Mouse (Mus musculus) embryonic facial prominence, embryonic 11.5 days (tissue): ENCODE measurements around the gene Zfp710. TPM values are rescaled to one million over a fixed set of nuclear protein-coding genes. Genes with fewer than 3 reads are reported as not detected.
"Not testable (repeated sequence)": the region's sequence is repeated elsewhere in the genome, so short reads cannot be mapped to it uniquely, and the experiment has no call there.

Source experiments
- ATAC-seq: fragments of 200-750 bp; cut with Nextera tagmentation; replicated peaks from 2 replicates; pipeline ENCODE4 v1.8.0; 2017; ENCODE audit warnings: low read depth; ENCODE audit not compliant: insufficient number of reproducible peaks, low FRiP score, low TSS enrichment
- DNase-seq: peaks from one replicate; pipeline ENCODE4 v3.0.0-alpha.2; 2015; ENCODE audit warnings: low spot score
- H3K27ac ChIP-seq: fragments of 300-500 bp; sonication (generic); replicated peaks from 2 replicates; pipeline ENCODE4 v1.5.1; 2014; ENCODE audit warnings: mild to moderate bottlenecking, low read depth, low read length, control low read depth
- H3K27me3 ChIP-seq: fragments of 300-500 bp; sonication (generic); 2 replicates; pipeline ENCODE4 v1.6.1; 2014; ENCODE audit warnings: mild to moderate bottlenecking, low read length, moderate library complexity, mixed read lengths; ENCODE audit not compliant: control insufficient read depth, insufficient read depth
- H3K36me3 ChIP-seq: fragments of 300-500 bp; sonication (generic); replicated peaks from 2 replicates; pipeline ENCODE4 v1.6.1; 2014; ENCODE audit warnings: low read depth, mild to moderate bottlenecking, low read length, moderate library complexity, mixed read lengths; ENCODE audit not compliant: control insufficient read depth, insufficient read depth
- H3K4me1 ChIP-seq: fragments of 300-500 bp; sonication (generic); 2 replicates; pipeline ENCODE4 v1.6.1; 2014; ENCODE audit warnings: low read length, mixed read lengths; ENCODE audit not compliant: control insufficient read depth, insufficient read depth
- H3K4me2 ChIP-seq: fragments of 300-500 bp; sonication (generic); 2 replicates; pipeline ENCODE4 v1.6.1; 2014; ENCODE audit warnings: low read depth, mild to moderate bottlenecking, control low read depth, low read length, moderate library complexity
- H3K4me3 ChIP-seq: fragments of 300-500 bp; sonication (generic); 2 replicates; pipeline ENCODE4 v1.5.1; 2014; ENCODE audit warnings: low read depth, low read length, control low read depth
- H3K9ac ChIP-seq: fragments of 300-500 bp; sonication (generic); replicated peaks from 2 replicates; pipeline ENCODE4 v1.6.1; 2014; ENCODE audit warnings: mild to moderate bottlenecking, control low read depth, low read length
- H3K9me3 ChIP-seq: fragments of 300-500 bp; sonication (generic); replicated peaks from 2 replicates; pipeline ENCODE4 v1.6.1; 2016; ENCODE audit warnings: mild to moderate bottlenecking, low read length, inconsistent platforms, mixed read lengths; ENCODE audit not compliant: control insufficient read depth
- WGBS: fragments of 180-500 bp; shearing (Covaris S2); extraction: QIAGEN DNeasy Blood & Tissue Kit; methylation state at CpG from one replicate; pipeline ENCODE4 v1.1.7; 2014; 5-methylcytosine and 5-hydroxymethylcytosine counted together
- polyA plus RNA-seq: library from polyadenylated mRNA; unstranded; fragments of >200 nt; fragmentation: Nextera tagmentation; extraction: Ambion mirVana; gene quantifications from 2 replicates; pipeline ENCODE4 v1.2.1, GENCODE M21; 2014

Zfp710 gene
- polyA plus RNA-seq, 1 experiment from 2014 or later: 16.4 TPM

GRCm38 (mm10) chr7:80039699-80040098, 15.1 kb downstream of the Zfp710 start:
- no peaks in the 10 kb centered on the region for H3K27me3 ChIP-seq
- no peak overlapping the region for H3K4me2 ChIP-seq
- H3K4me1 ChIP-seq: no peaks in the 10 kb centered on the region
- ATAC-seq: no peak
- H3K27ac ChIP-seq: no peak overlapping the region
- no peaks in the 10 kb centered on the region for H3K36me3 ChIP-seq
- no peak for DNase-seq
- no peak overlapping the region for H3K9ac ChIP-seq
- H3K9me3 ChIP-seq: no peaks in the 10 kb centered on the region
- no peak overlapping the region for H3K4me3 ChIP-seq
- WGBS: 95% methylated on average over 8 of the region's 8 CpGs

- no peak overlapping the region for H3K9ac ChIP-seq
- H3K27ac ChIP-seq: 0 out of 2 replicates have a peak overlapping the region, but pooled peaks have one; percentile 28
- ATAC-seq (no peak), DNase-seq (no peak)
- H3K9me3 ChIP-seq: no peaks in the 10 kb centered on the region
- H3K4me1 ChIP-seq: no peaks in the 10 kb centered on the region
- no peak overlapping the region for H3K4me2 ChIP-seq
- no peak overlapping the region for H3K4me3 ChIP-seq
- 53% methylated on average over 7 of the region's 7 CpGs for WGBS
- no peaks in the 10 kb centered on the region for H3K36me3 ChIP-seq
- no peaks in the 10 kb centered on the region for H3K27me3 ChIP-seq
Observed at GRCm38 (mm10) chr7:80044170-80044569, 19.6 kb downstream of the Zfp710 start.

- DNase-seq (no peak), ATAC-seq (no peak)
- Histone ChIP-seq H3K9ac (no peak overlapping the region), H3K4me1 (no peaks in the 10 kb centered on the region), H3K4me3 (no peak overlapping the region), H3K27ac (no peak overlapping the region), H3K9me3 (no peaks in the 10 kb centered on the region), H3K4me2 (no peak overlapping the region), H3K36me3 (no peaks in the 10 kb centered on the region), H3K27me3 (no peaks in the 10 kb centered on the region)
- 77% methylated on average over 4 of the region's 4 CpGs for WGBS
Observed at GRCm38 (mm10) chr7:80047041-80047440, 22.4 kb downstream of the Zfp710 start.

GRCm38 (mm10) chr7:80049746-80050145, 25.1 kb downstream of the Zfp710 start:
- no peak for ATAC-seq
- H3K4me1 ChIP-seq: 0 out of 2 replicates have a peak, but pooled peaks cover 2% of the 10 kb centered on the region
- WGBS: 75% methylated on average over 2 of the region's 2 CpGs

GRCm38 (mm10) chr7:80050382-80050781, 25.8 kb downstream of the Zfp710 start:
- H3K9ac ChIP-seq, H3K27ac ChIP-seq, DNase-seq, H3K36me3 ChIP-seq, ATAC-seq, H3K4me2 ChIP-seq, H3K4me3 ChIP-seq, H3K9me3 ChIP-seq, H3K4me1 ChIP-seq, H3K27me3 ChIP-seq: not testable (repeated sequence)
- WGBS: 82% methylated on average over 1 of the region's 1 CpGs

More at GRCm38 (mm10) chr7:80049746-80050145, 25.1 kb downstream of the Zfp710 start:
- Histone ChIP-seq H3K27me3 (no peaks in the 10 kb centered on the region), H3K4me3 (no peak overlapping the region), H3K9me3 (no peaks in the 10 kb centered on the region), H3K36me3 (no peaks in the 10 kb centered on the region), H3K27ac (no peak overlapping the region), H3K9ac (no peak overlapping the region), H3K4me2 (no peak overlapping the region)
- no peak for DNase-seq

GRCm38 (mm10) chr7:80051835-80052234, 27.2 kb downstream of the Zfp710 start:
- Histone ChIP-seq H3K4me3 (no peak overlapping the region), H3K27ac (no peak overlapping the region), H3K4me1 (0 out of 2 replicates have a peak, but pooled peaks cover 2% of the 10 kb centered on the region), H3K4me2 (no peak overlapping the region), H3K36me3 (no peaks in the 10 kb centered on the region), H3K9ac (no peak overlapping the region), H3K27me3 (no peaks in the 10 kb centered on the region), H3K9me3 (no peaks in the 10 kb centered on the region)
- 70% methylated on average over 6 of the region's 6 CpGs for WGBS
- ATAC-seq (0 out of 2 replicates have a peak, but pooled peaks have one; percentile 32), DNase-seq (no peak)

GRCm38 (mm10) chr7:80052261-80052660, 27.6 kb downstream of the Zfp710 start:
- Histone ChIP-seq H3K4me1 (0 out of 2 replicates have a peak, but pooled peaks cover 2% of the 10 kb centered on the region), H3K36me3 (no peaks in the 10 kb centered on the region), H3K4me2 (no peak overlapping the region), H3K9ac (no peak overlapping the region), H3K27ac (no peak overlapping the region), H3K4me3 (no peak overlapping the region), H3K9me3 (no peaks in the 10 kb centered on the region), H3K27me3 (no peaks in the 10 kb centered on the region)
- DNase-seq (no peak), ATAC-seq (no peak)
- WGBS: 86% methylated on average over 11 of the region's 11 CpGs

- H3K4me3 ChIP-seq: no peak overlapping the region
- no peak overlapping the region for H3K27ac ChIP-seq
- WGBS: 93% methylated on average over 9 of the region's 9 CpGs
- H3K27me3 ChIP-seq: no peaks in the 10 kb centered on the region
- ATAC-seq (no peak), DNase-seq (no peak)
- no peak overlapping the region for H3K9ac ChIP-seq
- no peaks in the 10 kb centered on the region for H3K36me3 ChIP-seq
- H3K4me2 ChIP-seq: no peak overlapping the region
- 0 out of 2 replicates have a peak, but pooled peaks cover 2% of the 10 kb centered on the region for H3K4me1 ChIP-seq
- H3K9me3 ChIP-seq: no peaks in the 10 kb centered on the region
Observed at GRCm38 (mm10) chr7:80053147-80053546, 28.5 kb downstream of the Zfp710 start.
